Mouse (Mus musculus) ES-Bruce4 (cell line): ENCODE results near the gene Zfp59.

Experiments used
- CTCF ChIP-seq: IDR thresholded peaks from one replicate; pipeline ENCODE4 v1.8.1; 2011; ENCODE audit warnings: low read depth, low read length
- POLR2A ChIP-seq: IDR thresholded peaks from one replicate; pipeline ENCODE4 v1.8.1; 2011; ENCODE audit warnings: low read length; ENCODE audit not compliant: insufficient read depth

GRCm38 (mm10) chr7:27905061-27905848 lies 66.8 kb downstream of the Zfp59 start:
- TF ChIP-seq CTCF (no peak), POLR2A (no peak)
